11 mouse cellular contexts compared by ENCODE assay signal in genomic region chr7:89407006-89407940, GRCm38 (mm10). TPM values are rescaled to one million over a fixed set of nuclear protein-coding genes. Genes with fewer than 3 reads are reported as not detected.
DNase-seq lines count a peak whose midpoint lies in the region; ATAC-seq and TF ChIP-seq lines count a peak whose summit lies in the region.
"Had no signal": no experiment of that assay in that cellular context is flagged by ENCODE, and none has a peak within 500 bp of the region (broad histone marks: within the 10 kb centered on the region; RNA-seq: fewer than 3 reads in every experiment).

No protein-coding gene starts in this region.

- H3K4me2 ChIP-seq in embryonic facial prominence, embryonic 12.5 days (replicated peaks) = peak overlapping the region; percentile 40
- H3K4me2 ChIP-seq in intestine, embryonic 14.5 days (ENCODE audit: low read length) = peak overlapping the region; percentile 88
- 0 out of 2 replicates have a peak overlapping the region, but pooled peaks have one; percentile 3 for H3K4me2 ChIP-seq in liver, postnatal 0 days (ENCODE audit: low read depth, low read length)
- H3K4me2 ChIP-seq in hindbrain, embryonic 13.5 days = no peak overlapping the region
- no peak overlapping the region for H3K4me2 ChIP-seq in forebrain, embryonic 14.5 days (ENCODE audit: low read length)

- no peak for ATAC-seq in embryonic facial prominence, embryonic 12.5 days (ENCODE audit: insufficient number of reproducible peaks, insufficient read depth, low FRiP score, low TSS enrichment)
- ATAC-seq in intestine, embryonic 14.5 days (replicated peaks; ENCODE audit: low FRiP score, low TSS enrichment, low read depth) = no peak
- ATAC-seq in liver, postnatal 0 days = no peak
- ATAC-seq in hindbrain, embryonic 13.5 days (ENCODE audit: low FRiP score) = no peak
- no peak for ATAC-seq in forebrain, embryonic 14.5 days
- ATAC-seq: inflammation-experienced regulatory T-cells, adult 6 months had no signal

- H3K36me3 ChIP-seq in embryonic facial prominence, embryonic 12.5 days = peaks cover 25% of the 10 kb centered on the region
- peaks cover 14% of the 10 kb centered on the region; the same call in 1 of the 2 replicates for H3K36me3 ChIP-seq in intestine, embryonic 14.5 days (ENCODE audit: control insufficient read depth, insufficient read depth, low read length)
- no peaks in the 10 kb centered on the region for H3K36me3 ChIP-seq in liver, postnatal 0 days (replicated peaks; ENCODE audit: insufficient read depth, low read length)
- H3K36me3 ChIP-seq in hindbrain, embryonic 13.5 days = 0 out of 2 replicates have a peak, but pooled peaks cover 4% of the 10 kb centered on the region
- no peaks in the 10 kb centered on the region for H3K36me3 ChIP-seq in forebrain, embryonic 14.5 days (ENCODE audit: control insufficient read depth, insufficient read depth, low read length)

- TF ChIP-seq CTCF in liver, postnatal 0 days (IDR thresholded peaks at IDR 0.05; ENCODE audit: low read depth) = no peak

- 88% methylated on average over 24 of the region's 24 CpGs for WGBS in embryonic facial prominence, embryonic 12.5 days
- WGBS in intestine, embryonic 14.5 days = 76% methylated on average over 24 of the region's 24 CpGs
- 74% methylated on average over 24 of the region's 24 CpGs for WGBS in liver, postnatal 0 days (ENCODE audit: insufficient replicate concordance)
- WGBS in hindbrain, embryonic 13.5 days = 91% methylated on average over 24 of the region's 24 CpGs
- 93% methylated on average over 24 of the region's 24 CpGs for WGBS in forebrain, embryonic 14.5 days

- H3K9ac ChIP-seq in embryonic facial prominence, embryonic 12.5 days = no peak overlapping the region
- no peak overlapping the region for H3K9ac ChIP-seq in intestine, embryonic 14.5 days (ENCODE audit: low read length)
- no peak overlapping the region for H3K9ac ChIP-seq in liver, postnatal 0 days (replicated peaks)
- H3K9ac ChIP-seq in hindbrain, embryonic 13.5 days = no peak overlapping the region
- H3K9ac ChIP-seq in forebrain, embryonic 14.5 days (ENCODE audit: low read length) = no peak overlapping the region

- peak overlapping the region; percentile 9; the same call in 1 of the 2 replicates for H3K4me3 ChIP-seq in embryonic facial prominence, embryonic 12.5 days
- 0 out of 2 replicates have a peak overlapping the region, but pooled peaks have one; percentile 90 for H3K4me3 ChIP-seq in intestine, embryonic 14.5 days (ENCODE audit: low read depth, low read length)
- H3K4me3 ChIP-seq in liver, postnatal 0 days (ENCODE audit: low read depth, low read length) = no peak overlapping the region
- H3K4me3 ChIP-seq in hindbrain, embryonic 13.5 days = no peak overlapping the region
- no peak overlapping the region for H3K4me3 ChIP-seq in forebrain, embryonic 14.5 days (ENCODE audit: low read depth, low read length)
- H3K4me3 ChIP-seq: midbrain, embryonic 10.5 days had no signal

- no peak overlapping the region for H3K27ac ChIP-seq in embryonic facial prominence, embryonic 12.5 days
- no peak overlapping the region; the same call in 1 of the 2 replicates for H3K27ac ChIP-seq in intestine, embryonic 14.5 days (ENCODE audit: low read depth)
- H3K27ac ChIP-seq in liver, postnatal 0 days (ENCODE audit: low read depth) = peak overlapping the region; percentile 22; the same call in 1 of the 2 replicates
- H3K27ac ChIP-seq in hindbrain, embryonic 13.5 days = no peak overlapping the region
- H3K27ac ChIP-seq in forebrain, embryonic 14.5 days (ENCODE audit: low read depth, low read length) = no peak overlapping the region
- H3K27ac ChIP-seq: midbrain, embryonic 10.5 days had no signal

- TF ChIP-seq EP300 in liver, postnatal 0 days (IDR thresholded peaks at IDR 0.05; ENCODE audit: low read depth) = no peak

- H3K4me1 ChIP-seq in embryonic facial prominence, embryonic 12.5 days = peaks cover 35% of the 10 kb centered on the region; the same call in 1 of the 2 replicates
- peaks cover 30% of the 10 kb centered on the region for H3K4me1 ChIP-seq in intestine, embryonic 14.5 days (replicated peaks; ENCODE audit: control insufficient read depth, insufficient read depth, low read length)
- H3K4me1 ChIP-seq in liver, postnatal 0 days (ENCODE audit: insufficient read depth) = peaks cover 23% of the 10 kb centered on the region
- H3K4me1 ChIP-seq in hindbrain, embryonic 13.5 days (replicated peaks) = peaks cover 18% of the 10 kb centered on the region
- peaks cover 2% of the 10 kb centered on the region; the same call in 1 of the 2 replicates for H3K4me1 ChIP-seq in forebrain, embryonic 14.5 days (ENCODE audit: control insufficient read depth, insufficient read depth, low read length)

- no peaks in the 10 kb centered on the region for H3K27me3 ChIP-seq in embryonic facial prominence, embryonic 12.5 days
- no peaks in the 10 kb centered on the region for H3K27me3 ChIP-seq in intestine, embryonic 14.5 days (replicated peaks; ENCODE audit: control insufficient read depth, insufficient read depth, low read length)
- peaks cover 5% of the 10 kb centered on the region for H3K27me3 ChIP-seq in liver, postnatal 0 days (ENCODE audit: insufficient read depth, low read length)
- peaks cover 11% of the 10 kb centered on the region for H3K27me3 ChIP-seq in hindbrain, embryonic 13.5 days
- no peaks in the 10 kb centered on the region for H3K27me3 ChIP-seq in forebrain, embryonic 14.5 days (replicated peaks; ENCODE audit: control insufficient read depth, insufficient read depth, low read length)

- H3K9me3 ChIP-seq in embryonic facial prominence, embryonic 12.5 days = no peaks in the 10 kb centered on the region
- H3K9me3 ChIP-seq in intestine, embryonic 14.5 days (ENCODE audit: control insufficient read depth, low read length) = no peaks in the 10 kb centered on the region
- H3K9me3 ChIP-seq in liver, postnatal 0 days (ENCODE audit: low read length) = no peaks in the 10 kb centered on the region
- H3K9me3 ChIP-seq in hindbrain, embryonic 13.5 days = no peaks in the 10 kb centered on the region
- no peaks in the 10 kb centered on the region for H3K9me3 ChIP-seq in forebrain, embryonic 14.5 days (replicated peaks; ENCODE audit: control insufficient read depth, low read length)
- H3K9me3 ChIP-seq: midbrain, embryonic 10.5 days had no signal

- DNase-seq in kidney, adult 18-20 months = peak; percentile 45
- no peak for DNase-seq in kidney, adult 11 months
- DNase-seq in intestine, embryonic 14.5 days (ENCODE audit: low spot score) = no peak
- DNase-seq in liver, postnatal 0 days = no peak
- DNase-seq in gastrocnemius, postnatal 10 days = no peak
- no peak for DNase-seq in forebrain, embryonic 14.5 days (ENCODE audit: low spot score)
- DNase-seq: cerebellum, postnatal 14 days had no signal

RNA-seq across cellular contexts. Expression of gene Fzd4, which starts 3.1 kb away (rescaled TPM):
- polyA plus RNA-seq in embryonic facial prominence, embryonic 12.5 days (2016; fragmentation: Nextera tagmentation; extraction: Ambion mirVana) = 13.2 and 15.2 TPM in 2 replicates
- polyA plus RNA-seq in intestine, embryonic 14.5 days (2014; fragmentation: Nextera tagmentation; extraction: Ambion mirVana) = 13.7 and 14.6 TPM in 2 replicates
- 4.5 and 4.7 TPM in 2 replicates for polyA plus RNA-seq in liver, postnatal 0 days (2015; fragmentation: Nextera tagmentation; extraction: Ambion mirVana)
- total RNA-seq in gastrocnemius, postnatal 10 days (2021) = 10 to 100 TPM; 36.5 to 37.7 TPM
- 2.1 and 2.4 TPM in 2 replicates for polyA plus RNA-seq in hindbrain, embryonic 13.5 days (2015; fragmentation: Nextera tagmentation; extraction: Ambion mirVana)
- 1.6 and 2.1 TPM in 2 replicates for polyA plus RNA-seq in forebrain, embryonic 14.5 days (2014; fragmentation: Nextera tagmentation; extraction: Ambion mirVana)
- polyA plus RNA-seq: inflammation-experienced regulatory T-cells, adult 6 months had no signal

RNA-seq across cellular contexts. Expression of gene Tmem135, which starts 3.3 kb away (rescaled TPM):
- 22.7 and 23.0 TPM in 2 replicates for polyA plus RNA-seq in embryonic facial prominence, embryonic 12.5 days (2016; fragmentation: Nextera tagmentation; extraction: Ambion mirVana)
- polyA plus RNA-seq in intestine, embryonic 14.5 days (2014; fragmentation: Nextera tagmentation; extraction: Ambion mirVana) = 29.8 and 30.4 TPM in 2 replicates
- 31.7 and 32.4 TPM in 2 replicates for polyA plus RNA-seq in liver, postnatal 0 days (2015; fragmentation: Nextera tagmentation; extraction: Ambion mirVana)
- 10 to 100 TPM; 20.4 to 24.6 TPM for total RNA-seq in gastrocnemius, postnatal 10 days (2021)
- polyA plus RNA-seq in hindbrain, embryonic 13.5 days (2015; fragmentation: Nextera tagmentation; extraction: Ambion mirVana) = 20.3 and 24.5 TPM in 2 replicates
- polyA plus RNA-seq in forebrain, embryonic 14.5 days (2014; fragmentation: Nextera tagmentation; extraction: Ambion mirVana) = 16.2 and 22.2 TPM in 2 replicates

Comparison
In these comparisons a context has a peak if more than half of its experiments do, and no peak if none do; other contexts are left out.
1. H3K4me2 ChIP-seq: peak in embryonic facial prominence, embryonic 12.5 days (single experiment), intestine, embryonic 14.5 days (single experiment) and liver, postnatal 0 days (single experiment); none in hindbrain, embryonic 13.5 days (single experiment) and forebrain, embryonic 14.5 days (single experiment).
2. H3K4me3 ChIP-seq: peak in embryonic facial prominence, embryonic 12.5 days (single experiment) and intestine, embryonic 14.5 days (single experiment); none in liver, postnatal 0 days (single experiment), hindbrain, embryonic 13.5 days (single experiment) and forebrain, embryonic 14.5 days (single experiment).